Comparison of ENCODE assay signal across 30 mouse cellular contexts in the genomic region with DNA sequence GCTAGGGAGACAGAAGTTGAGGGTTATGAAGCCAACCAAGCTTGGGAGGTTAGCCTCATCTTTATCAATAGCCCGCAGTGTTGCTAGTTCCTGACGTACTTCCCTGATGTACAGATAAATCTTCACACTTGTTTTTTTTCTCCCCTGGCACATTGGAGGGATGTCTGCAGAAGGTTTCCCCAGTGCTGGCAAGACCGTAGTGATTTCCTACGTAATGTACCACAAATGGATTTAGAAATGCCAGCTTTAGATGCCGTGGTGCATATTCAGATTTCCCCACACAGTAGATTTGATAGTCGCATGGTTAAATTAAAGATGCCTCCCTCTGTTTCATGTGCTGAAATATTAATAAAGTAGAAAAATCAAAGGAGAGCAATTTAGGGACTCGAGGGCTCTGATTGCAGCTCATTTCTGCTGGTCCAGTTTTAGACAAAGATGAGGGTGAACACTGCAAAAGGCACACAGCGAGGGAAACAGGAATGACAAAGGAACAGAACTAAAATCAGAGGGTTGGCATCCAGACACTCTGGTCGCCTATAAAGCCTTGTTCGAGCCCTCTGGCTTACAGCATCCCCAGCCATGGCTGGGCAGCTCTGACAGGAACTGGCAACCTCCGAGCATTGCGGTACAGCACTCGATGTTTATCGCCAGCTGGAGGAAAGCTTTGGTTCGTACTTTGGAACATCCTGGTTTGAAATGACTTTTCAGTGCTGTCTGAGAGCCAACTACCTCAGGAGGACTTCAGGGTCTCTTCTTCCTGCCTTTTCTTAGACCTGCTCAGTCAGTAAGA.
DNase-seq lines count a peak whose midpoint lies in the region; ATAC-seq and TF ChIP-seq lines count a peak whose summit lies in the region.
"Had no signal": no experiment of that assay in that cellular context is flagged by ENCODE, and none has a peak within 500 bp of the region (broad histone marks: within the 10 kb centered on the region; RNA-seq: fewer than 3 reads in every experiment).

No protein-coding gene starts in this region.

- DNase-seq in forebrain, postnatal 0 days, result peak; percentile 47
- peak; percentile 28 for DNase-seq in layer of hippocampus, adult 9-11 months
- no peak for DNase-seq in layer of hippocampus, adult 11-12 months (ENCODE audit: low spot score)
- peak; percentile 34 for DNase-seq in right cerebral cortex, adult 18-20 months
- DNase-seq in right cerebral cortex, postnatal 25 days, result no peak
- DNase-seq: adrenal gland, adult 8-10 months; cerebellum, adult 11 months; cerebellum, adult 9-10 months; gastrocnemius, postnatal 36 days; heart, adult 2 months; kidney, adult 9 months; kidney, postnatal 10 days; liver, embryonic 13.5 days; lung, adult 18-20 months; lung, postnatal 4 days; retina, postnatal 1 day; thymus, postnatal 25 days had no signal

- WGBS in forebrain, postnatal 0 days, result 61% methylated on average over 15 of the region's 15 CpGs
- 76% methylated on average over 15 of the region's 15 CpGs for WGBS in forebrain, embryonic 15.5 days
- WGBS in liver, embryonic 12.5 days (ENCODE audit: insufficient replicate concordance), result 66% methylated on average over 15 of the region's 15 CpGs

- TF ChIP-seq CTCF in forebrain, postnatal 0 days (IDR thresholded peaks at IDR 0.05; ENCODE audit: low read depth), result no peak

- H3K36me3 ChIP-seq in forebrain, postnatal 0 days (ENCODE audit: insufficient read depth), result no peaks in the 10 kb centered on the region
- H3K36me3 ChIP-seq in forebrain, embryonic 15.5 days, result no peaks in the 10 kb centered on the region
- no peaks in the 10 kb centered on the region for H3K36me3 ChIP-seq in liver, embryonic 12.5 days
- H3K36me3 ChIP-seq: embryonic facial prominence, embryonic 13.5 days; forebrain, embryonic 10.5 days; G1E; heart, embryonic 12.5 days; liver, embryonic 13.5 days; midbrain, embryonic 13.5 days; stomach, embryonic 15.5 days had no signal

- H3K4me3 ChIP-seq in forebrain, postnatal 0 days (ENCODE audit: low read depth, low read length), result no peak overlapping the region
- H3K4me3 ChIP-seq in forebrain, embryonic 15.5 days, result no peak overlapping the region
- no peak overlapping the region for H3K4me3 ChIP-seq in liver, embryonic 12.5 days
- H3K4me3 ChIP-seq: embryonic facial prominence, embryonic 13.5 days; forebrain, embryonic 10.5 days; heart, adult 2 months; heart, embryonic 12.5 days; liver, embryonic 13.5 days; megakaryocyte, embryonic 14.5 days; midbrain, embryonic 13.5 days; stomach, embryonic 15.5 days had no signal

- no peak overlapping the region for H3K4me2 ChIP-seq in forebrain, postnatal 0 days (ENCODE audit: low read depth)
- no peak overlapping the region for H3K4me2 ChIP-seq in forebrain, embryonic 15.5 days (replicated peaks)
- no peak overlapping the region for H3K4me2 ChIP-seq in liver, embryonic 12.5 days
- H3K4me2 ChIP-seq: embryonic facial prominence, embryonic 13.5 days; heart, embryonic 12.5 days; hindbrain, embryonic 14.5 days; liver, embryonic 13.5 days; midbrain, embryonic 13.5 days; stomach, embryonic 15.5 days had no signal

- H3K27me3 ChIP-seq in forebrain, postnatal 0 days (ENCODE audit: insufficient read depth, low read length), result no peaks in the 10 kb centered on the region
- H3K27me3 ChIP-seq in forebrain, embryonic 15.5 days, result no peaks in the 10 kb centered on the region
- no peaks in the 10 kb centered on the region for H3K27me3 ChIP-seq in liver, embryonic 12.5 days (replicated peaks)
- H3K27me3 ChIP-seq: embryonic facial prominence, embryonic 13.5 days; heart, embryonic 12.5 days; liver, embryonic 13.5 days; megakaryocyte, embryonic 14.5 days; midbrain, embryonic 13.5 days; stomach, embryonic 15.5 days had no signal

- no peak overlapping the region for H3K9ac ChIP-seq in forebrain, postnatal 0 days
- H3K9ac ChIP-seq in forebrain, embryonic 15.5 days (replicated peaks), result no peak overlapping the region
- H3K9ac ChIP-seq in liver, embryonic 12.5 days, result no peak overlapping the region
- H3K9ac ChIP-seq: embryonic facial prominence, embryonic 13.5 days; heart, embryonic 12.5 days; hindbrain, embryonic 14.5 days; liver, embryonic 13.5 days; midbrain, embryonic 13.5 days; stomach, embryonic 15.5 days had no signal

- no peaks in the 10 kb centered on the region for H3K4me1 ChIP-seq in forebrain, postnatal 0 days (ENCODE audit: insufficient read depth)
- H3K4me1 ChIP-seq in forebrain, embryonic 15.5 days, result 0 out of 2 replicates have a peak, but pooled peaks cover 8% of the 10 kb centered on the region
- no peaks in the 10 kb centered on the region for H3K4me1 ChIP-seq in liver, embryonic 12.5 days
- H3K4me1 ChIP-seq: embryonic facial prominence, embryonic 13.5 days; forebrain, embryonic 10.5 days; heart, embryonic 12.5 days; liver, embryonic 13.5 days; megakaryocyte, embryonic 14.5 days; midbrain, embryonic 13.5 days; stomach, embryonic 15.5 days had no signal

- H3K27ac ChIP-seq in forebrain, postnatal 0 days (ENCODE audit: low read depth, low read length), result 0 out of 2 replicates have a peak overlapping the region, but pooled peaks have one; percentile 31
- H3K27ac ChIP-seq in forebrain, embryonic 15.5 days (replicated peaks), result no peak overlapping the region
- H3K27ac ChIP-seq in liver, embryonic 12.5 days, result no peak overlapping the region
- H3K27ac ChIP-seq: embryonic facial prominence, embryonic 13.5 days; forebrain, embryonic 10.5 days; heart, adult 2 months; hindbrain, embryonic 14.5 days; liver, embryonic 13.5 days; midbrain, embryonic 13.5 days; stomach, embryonic 15.5 days had no signal

- no peaks in the 10 kb centered on the region for H3K9me3 ChIP-seq in forebrain, postnatal 0 days (ENCODE audit: low read length)
- H3K9me3 ChIP-seq in forebrain, embryonic 15.5 days, result no peaks in the 10 kb centered on the region
- peaks cover 3% of the 10 kb centered on the region; the same call in 1 of the 2 replicates for H3K9me3 ChIP-seq in liver, embryonic 12.5 days (replicated peaks)
- H3K9me3 ChIP-seq: embryonic facial prominence, embryonic 13.5 days; forebrain, embryonic 10.5 days; heart, embryonic 12.5 days; midbrain, embryonic 13.5 days; stomach, embryonic 15.5 days had no signal

- ATAC-seq in forebrain, postnatal 0 days, result peak; percentile 55
- no peak for ATAC-seq in forebrain, embryonic 15.5 days (replicated peaks)
- no peak for ATAC-seq in liver, embryonic 12.5 days
- ATAC-seq: forebrain, embryonic 16.5 days; intestine, postnatal 0 days; lung, postnatal 0 days; midbrain, embryonic 13.5 days had no signal

Comparison
In these comparisons a context has a peak if more than half of its experiments do, and no peak if none do; other contexts are left out.
1. DNase-seq: peak in forebrain, postnatal 0 days (single experiment), layer of hippocampus, adult 9-11 months (single experiment) and right cerebral cortex, adult 18-20 months (single experiment); none in layer of hippocampus, adult 11-12 months (single experiment) and right cerebral cortex, postnatal 25 days (single experiment).